In genomic region chr11:12034781-12035180, GRCm38 (mm10) we compare ENCODE assay signal across 11 mouse cellular contexts. TPM values are rescaled to one million over a fixed set of nuclear protein-coding genes. Genes with fewer than 3 reads are reported as not detected.
A peak's percentile ranks its signal among the peaks of the same experiment; 100 is the strongest.
DNase-seq lines count a peak whose midpoint lies in the region; ATAC-seq and TF ChIP-seq lines count a peak whose summit lies in the region.
"Had no signal": no experiment of that assay in that cellular context is flagged by ENCODE, and none has a peak within 500 bp of the region (broad histone marks: within the 10 kb centered on the region; RNA-seq: fewer than 3 reads in every experiment).

No protein-coding gene starts in this region.

- no peak for DNase-seq in forebrain, embryonic 10.5 days (ENCODE audit: extremely low spot score, low spot score)
- DNase-seq in forebrain, postnatal 0 days: no peak
- peak; percentile 28 for DNase-seq in Muller cell, postnatal 12 days (ENCODE audit: inconsistent ontology term)
- DNase-seq in hindbrain, embryonic 10.5 days (ENCODE audit: low spot score): peak; percentile 13
- DNase-seq in right cerebral cortex, adult 2 months (ENCODE audit: low spot score in 2 of 2): no peak
- no peak for DNase-seq in thymus, adult 18-20 months
- no peak for DNase-seq in left cerebral cortex, postnatal 4 days
- DNase-seq: thymus, postnatal 25 days had no signal

- no peaks in the 10 kb centered on the region; the same call in 1 of the 2 replicates for H3K9me3 ChIP-seq in forebrain, embryonic 10.5 days
- H3K9me3 ChIP-seq in forebrain, postnatal 0 days (ENCODE audit: low read length): no peaks in the 10 kb centered on the region
- 0 out of 2 replicates have a peak, but pooled peaks cover under 1% of the 10 kb centered on the region for H3K9me3 ChIP-seq in hindbrain, embryonic 10.5 days
- H3K9me3 ChIP-seq in liver, embryonic 16.5 days (replicated peaks; ENCODE audit: control insufficient read depth, low read length): no peaks in the 10 kb centered on the region

- peaks cover 30% of the 10 kb centered on the region for H3K36me3 ChIP-seq in forebrain, embryonic 10.5 days (replicated peaks)
- no peaks in the 10 kb centered on the region for H3K36me3 ChIP-seq in forebrain, postnatal 0 days (ENCODE audit: insufficient read depth)
- peaks cover 28% of the 10 kb centered on the region for H3K36me3 ChIP-seq in hindbrain, embryonic 10.5 days
- no peaks in the 10 kb centered on the region for H3K36me3 ChIP-seq in liver, embryonic 16.5 days (ENCODE audit: control insufficient read depth, insufficient read depth)

- no peak overlapping the region for H3K4me2 ChIP-seq in forebrain, postnatal 0 days (ENCODE audit: low read depth)
- peak overlapping the region; percentile 60; the same call in 1 of the 2 replicates for H3K4me2 ChIP-seq in liver, embryonic 16.5 days (ENCODE audit: low read depth, low read length)

- peaks cover 28% of the 10 kb centered on the region for H3K4me1 ChIP-seq in forebrain, embryonic 10.5 days
- H3K4me1 ChIP-seq in forebrain, postnatal 0 days (ENCODE audit: insufficient read depth): no peaks in the 10 kb centered on the region
- H3K4me1 ChIP-seq in hindbrain, embryonic 10.5 days (replicated peaks): peaks cover 16% of the 10 kb centered on the region
- H3K4me1 ChIP-seq in liver, embryonic 16.5 days (ENCODE audit: control insufficient read depth, low read depth, low read length): no peaks in the 10 kb centered on the region; the same call in 1 of the 2 replicates

- peaks cover 100% of the 10 kb centered on the region for H3K27me3 ChIP-seq in forebrain, embryonic 10.5 days (ENCODE audit: poor library complexity, severe bottlenecking)
- peaks cover 72% of the 10 kb centered on the region for H3K27me3 ChIP-seq in forebrain, postnatal 0 days (ENCODE audit: insufficient read depth, low read length)
- H3K27me3 ChIP-seq in hindbrain, embryonic 10.5 days (ENCODE audit: insufficient read depth, poor library complexity, severe bottlenecking): peaks cover 100% of the 10 kb centered on the region
- H3K27me3 ChIP-seq in liver, embryonic 16.5 days (ENCODE audit: control insufficient read depth, insufficient read depth, low read depth, low read length): peaks cover 71% of the 10 kb centered on the region

- WGBS in forebrain, embryonic 10.5 days: 56% methylated on average over 4 of the region's 4 CpGs
- 47% methylated on average over 4 of the region's 4 CpGs for WGBS in forebrain, postnatal 0 days
- 59% methylated on average over 4 of the region's 4 CpGs for WGBS in hindbrain, embryonic 10.5 days
- 54% methylated on average over 4 of the region's 4 CpGs for WGBS in liver, embryonic 16.5 days (ENCODE audit: insufficient replicate concordance)

- intact Hi-C loops in left cerebral cortex, postnatal 4 days (cut with DNase I): loop anchor here (10.0 kb wide), 1 partner anchor 320 kb away; no protein-coding TSS in a partner anchor

- H3K4me3 ChIP-seq in forebrain, embryonic 10.5 days: peak overlapping the region; percentile 69
- no peak overlapping the region for H3K4me3 ChIP-seq in forebrain, postnatal 0 days (ENCODE audit: low read depth, low read length)
- H3K4me3 ChIP-seq in hindbrain, embryonic 10.5 days: peak overlapping the region; percentile 72
- peak overlapping the region; percentile 65 for H3K4me3 ChIP-seq in liver, embryonic 16.5 days (ENCODE audit: low read depth, low read length)

- no peak for TF ChIP-seq CTCF in forebrain, postnatal 0 days (IDR thresholded peaks at IDR 0.05; ENCODE audit: low read depth)

- no peak overlapping the region for H3K9ac ChIP-seq in forebrain, postnatal 0 days
- H3K9ac ChIP-seq in liver, embryonic 16.5 days (ENCODE audit: low read depth, low read length): no peak overlapping the region

- no peak for ATAC-seq in forebrain, postnatal 0 days
- ATAC-seq in liver, embryonic 16.5 days (ENCODE audit: low read depth): no peak
- ATAC-seq: activated CD4-positive, CD25-positive, alpha-beta regulatory T cell, adult 4 months had no signal

- peak overlapping the region; percentile 97 for H3K27ac ChIP-seq in forebrain, embryonic 10.5 days
- no peak overlapping the region for H3K27ac ChIP-seq in forebrain, postnatal 0 days (ENCODE audit: low read depth, low read length)
- peak overlapping the region; percentile 97 for H3K27ac ChIP-seq in hindbrain, embryonic 10.5 days
- H3K27ac ChIP-seq in liver, embryonic 16.5 days (ENCODE audit: low read length): no peak overlapping the region

RNA-seq across cellular contexts. Expression of gene Grb10, which starts 3.7 kb away (rescaled TPM):
- polyA plus RNA-seq in forebrain, embryonic 10.5 days (2016; fragmentation: Nextera tagmentation; extraction: Ambion mirVana): 471 and 485 TPM in 2 replicates
- total RNA-seq in forebrain, postnatal 0 days (2014; rRNA removed): 58.4 and 80.3 TPM in 2 replicates
- 24.8 and 32.7 TPM in 2 replicates for polyA plus RNA-seq in forebrain, postnatal 0 days (2015; fragmentation: Nextera tagmentation; extraction: Ambion mirVana)
- 410 and 548 TPM in 2 replicates for polyA plus RNA-seq in hindbrain, embryonic 10.5 days (2016; fragmentation: Nextera tagmentation; extraction: Ambion mirVana)
- 209 and 240 TPM in 2 replicates for polyA plus RNA-seq in liver, embryonic 16.5 days (2015; fragmentation: Nextera tagmentation; extraction: Ambion mirVana)
- 10 to 100 TPM; 46.2 to 52.1 TPM for total RNA-seq in left cerebral cortex, postnatal 4 days (2021)
- total RNA-seq: neutrophil, adult 5-6 weeks had no signal
- polyA plus RNA-seq: activated CD4-positive, CD25-positive, alpha-beta regulatory T cell, adult 4 months had no signal

Comparison
In these comparisons a context has a peak if more than half of its experiments do, and no peak if none do; other contexts are left out.
1. H3K27ac ChIP-seq: peak in forebrain, embryonic 10.5 days (single experiment) and hindbrain, embryonic 10.5 days (single experiment); none in forebrain, postnatal 0 days (single experiment) and liver, embryonic 16.5 days (single experiment).
2. DNase-seq: peak in Muller cell, postnatal 12 days (single experiment) and hindbrain, embryonic 10.5 days (single experiment); none in forebrain, embryonic 10.5 days (single experiment), forebrain, postnatal 0 days (single experiment), right cerebral cortex, adult 2 months (0 of 2), thymus, adult 18-20 months (0 of 2) and left cerebral cortex, postnatal 4 days (single experiment).